Mouse (Mus musculus) CD4-positive naive resting alpha-beta T cell, adult 76 days (primary cell): ENCODE data around the gene Gm9736. TPM values are rescaled to one million over a fixed set of nuclear protein-coding genes. Genes with fewer than 3 reads are reported as not detected.

Experiments used
- total RNA-seq: library from RNA; stranded (reverse); gene quantifications from one replicate; pipeline ENCODE4 v1.2.4, GENCODE M21; 2023

Gm9736 gene
- not detected for total RNA-seq

DNA sequence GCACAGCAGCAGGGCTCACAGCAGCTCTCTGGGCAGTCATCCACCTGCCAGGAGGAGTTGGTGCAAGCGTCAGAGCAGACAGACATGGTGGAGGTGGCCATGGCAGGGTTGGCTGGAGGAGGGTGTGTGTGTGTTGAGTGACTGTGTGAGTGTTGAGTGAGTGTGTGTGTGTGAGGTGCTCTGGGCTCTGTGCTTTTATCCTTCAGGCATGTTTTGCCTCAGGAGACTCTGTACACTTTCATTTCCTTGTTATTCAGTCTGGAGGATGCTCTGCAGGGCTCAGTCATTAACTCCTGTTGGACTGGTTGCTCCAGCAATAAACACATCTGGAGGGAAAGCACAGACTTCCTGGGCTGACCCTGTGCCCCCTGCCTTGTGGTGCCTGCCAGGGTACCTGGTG lies at the start of gene Gm9736:
Gene Gm9736, minus strand, starts transcription at position 101 of the 400 bp plus-strand sequence.

GRCm38 (mm10) chr10:77798921-77799508 lies 47.9 kb upstream of the Gm9736 start, which contains the start of gene Gm19668:
TSS of gene Gm19668 (minus strand) at chr10:77799133.

GRCm38 (mm10) chr10:77794976-77795375 lies 43.8 kb upstream of the Gm9736 start, which contains the start of gene Gm9639:
TSS of gene Gm9639 (minus strand) at chr10:77795076.

DNA sequence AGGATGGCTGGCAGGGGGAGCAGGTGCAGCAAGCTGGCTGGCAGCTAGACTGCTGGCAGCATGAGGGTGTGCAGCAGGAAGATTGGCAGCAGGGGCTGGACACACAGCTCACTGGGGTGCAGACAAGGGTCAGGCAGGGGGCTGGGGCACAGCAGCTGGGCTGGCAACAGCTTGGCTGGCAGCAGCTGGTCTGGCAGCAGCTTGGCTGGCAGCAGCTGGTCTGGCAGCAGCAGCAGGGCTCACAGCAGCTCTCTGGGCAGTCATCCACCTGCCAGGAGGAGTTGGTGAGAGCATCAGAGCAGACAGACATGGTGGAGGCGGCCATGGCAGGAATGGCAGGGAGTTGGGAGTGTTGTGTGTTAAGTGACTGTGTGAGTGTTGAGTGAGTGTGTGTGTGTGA lies 36.7 kb upstream of the Gm9736 start, which contains the start of gene Gm7137:
Gene Gm7137, minus strand, starts transcription at position 325 of the 400 bp plus-strand sequence.

GRCm38 (mm10) chr10:77782442-77782841 lies 31.3 kb upstream of the Gm9736 start, which contains the start of gene Gm3250:
TSS of gene Gm3250 (minus strand) at chr10:77782542.

GRCm38 (mm10) chr10:77776844-77777243 lies 25.7 kb upstream of the Gm9736 start, which contains the start of gene Gm7138:
TSS of gene Gm7138 (minus strand) at chr10:77776944.

GRCm38 (mm10) chr10:77771225-77771624 lies 20.1 kb upstream of the Gm9736 start, which contains the start of gene Gm3238:
TSS of gene Gm3238 (minus strand) at chr10:77771325.

GRCm38 (mm10) chr10:77759582-77759981 lies 8.4 kb upstream of the Gm9736 start, which contains the start of gene Gm3233:
TSS of gene Gm3233 (minus strand) at chr10:77759682.

DNA sequence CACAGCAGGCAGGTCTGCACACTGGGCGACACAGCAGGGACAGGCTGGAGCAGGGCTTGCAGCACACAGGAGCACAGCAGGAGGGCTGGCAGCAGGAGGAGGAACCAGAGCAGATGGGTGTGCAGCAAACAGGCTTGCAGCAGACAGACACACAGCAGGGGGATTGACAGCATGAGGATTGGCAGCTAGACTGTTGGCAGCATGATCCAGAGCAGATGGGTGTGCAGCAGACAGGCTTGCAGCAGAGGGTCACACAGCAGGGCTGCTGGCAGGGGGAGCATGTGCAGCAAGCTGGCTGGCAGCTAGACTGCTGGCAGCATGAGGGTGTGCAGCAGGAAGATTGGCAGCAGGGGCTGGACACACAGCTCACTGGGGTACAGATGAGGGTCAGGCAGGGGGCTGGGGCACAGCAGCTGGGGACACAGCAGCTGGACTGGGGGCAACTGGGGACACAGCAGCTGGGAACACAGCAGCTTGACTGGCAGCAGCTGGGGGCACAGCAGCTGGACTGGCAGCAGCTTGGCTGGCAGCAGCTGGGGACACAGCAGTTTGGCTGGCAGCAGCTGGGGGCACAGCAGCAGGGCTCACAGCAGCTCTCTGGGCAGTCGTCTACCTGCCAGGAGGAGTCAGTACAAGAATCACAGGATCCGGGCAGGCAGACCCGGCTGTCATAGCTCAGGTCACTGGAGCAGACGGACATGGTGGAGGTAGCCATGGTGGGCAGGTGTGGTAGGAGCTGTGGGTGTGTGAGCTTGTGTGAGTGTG lies 9.0 kb downstream of the Gm9736 start, which contains the start of gene Gm18596:
Gene Gm18596, minus strand, starts transcription at position 715 of the 765 bp plus-strand sequence.

GRCm38 (mm10) chr10:77726186-77726585 lies 25.0 kb downstream of the Gm9736 start, which contains the start of gene Gm10100:
TSS of gene Gm10100 (plus strand) at chr10:77726486.

DNA sequence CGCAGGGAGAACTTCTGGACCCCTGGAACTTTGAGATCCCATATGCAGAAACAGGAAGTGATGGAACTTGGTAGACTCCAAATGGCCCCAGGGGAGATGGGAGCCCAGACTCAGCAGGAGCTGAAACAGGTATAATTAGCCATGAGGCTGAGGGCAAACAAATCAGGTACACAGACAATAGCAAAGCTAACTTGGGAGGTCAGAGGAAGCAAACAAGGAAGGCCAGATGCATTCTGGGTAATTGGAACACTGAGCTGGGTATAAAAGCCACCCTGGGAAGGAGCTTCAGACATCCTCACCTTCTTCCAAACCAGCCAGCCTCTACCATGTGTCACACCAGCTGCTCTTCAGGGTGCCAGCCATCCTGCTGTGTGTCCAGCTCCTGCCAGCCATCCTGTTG lies 30.9 kb downstream of the Gm9736 start, which contains the start of gene Krtap12-1:
Gene Krtap12-1, plus strand, starts transcription at position 301 of the 400 bp plus-strand sequence.

DNA sequence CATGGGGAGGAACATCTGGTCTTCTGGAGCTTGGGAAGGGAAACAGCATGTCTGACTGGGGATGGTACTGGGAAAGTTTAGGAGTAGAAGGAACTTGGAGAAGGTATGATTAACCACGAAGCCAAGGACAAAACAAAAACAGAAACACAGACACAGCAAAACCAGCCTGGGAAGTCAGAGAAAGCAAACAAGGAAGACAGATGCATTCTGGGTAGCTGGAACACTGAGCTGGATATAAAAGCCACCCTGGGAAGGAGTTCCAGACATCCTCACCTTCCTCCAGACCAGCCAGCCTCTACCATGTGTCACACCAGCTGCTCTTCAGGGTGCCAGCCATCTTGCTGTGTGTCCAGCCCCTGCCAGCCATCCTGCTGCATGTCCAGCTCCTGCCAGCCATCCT lies 35.6 kb downstream of the Gm9736 start, which contains the start of gene Gm10142:
Gene Gm10142, plus strand, starts transcription at position 301 of the 400 bp plus-strand sequence.

DNA sequence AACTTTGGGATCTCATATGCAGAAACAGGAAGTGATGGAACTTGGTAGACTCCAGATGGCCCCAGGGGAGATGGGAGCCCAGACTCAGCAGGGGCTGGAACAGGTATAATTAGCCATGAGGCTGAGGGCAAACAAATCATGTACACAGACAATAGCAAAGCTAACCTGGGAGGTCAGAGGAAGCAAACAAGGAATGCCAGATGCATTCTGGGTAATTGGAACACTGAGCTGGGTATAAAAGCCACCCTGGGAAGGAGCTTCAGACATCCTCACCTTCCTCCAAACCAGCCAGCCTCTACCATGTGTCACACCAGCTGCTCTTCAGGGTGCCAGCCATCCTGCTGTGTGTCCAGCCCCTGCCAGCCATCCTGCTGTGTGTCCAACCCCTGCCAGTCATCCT lies 40.0 kb downstream of the Gm9736 start, which contains the start of gene Gm10024:
Gene Gm10024, plus strand, starts transcription at position 301 of the 400 bp plus-strand sequence.

DNA sequence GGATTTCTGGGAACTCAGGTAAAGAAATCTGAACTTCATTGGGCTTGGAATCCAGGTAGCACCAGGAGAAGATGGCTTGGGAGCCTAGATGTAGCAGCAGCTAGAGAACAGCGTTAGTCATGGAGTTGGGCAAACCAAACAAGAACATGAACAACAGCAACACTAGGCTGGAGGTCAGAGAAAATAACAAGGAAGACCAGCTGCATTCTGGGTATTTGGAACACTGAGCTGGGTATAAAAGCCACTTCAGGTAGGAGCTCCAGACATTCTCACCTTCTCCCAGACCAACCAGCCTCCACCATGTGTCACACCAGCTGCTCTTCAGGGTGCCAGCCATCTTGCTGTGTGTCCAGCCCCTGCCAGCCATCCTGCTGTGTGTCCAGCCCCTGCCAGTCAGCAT lies 44.8 kb downstream of the Gm9736 start, which contains the start of gene Gm10272:
Gene Gm10272, plus strand, starts transcription at position 301 of the 400 bp plus-strand sequence.

Other genes with a start within 250 kb of the Gm9736 start
- gene Fam207a, start 235.6 kb downstream of the Gm9736 start, total RNA-seq, result 23.1 TPM
- 225 TPM for gene Itgb2, start 221.1 kb downstream of the Gm9736 start, total RNA-seq
- 100 TPM for gene Pttg1ip, start 169.6 kb downstream of the Gm9736 start, total RNA-seq
- 67.6 TPM for gene Sumo3, start 145.3 kb downstream of the Gm9736 start, total RNA-seq
- gene Gm49325, start 145.2 kb downstream of the Gm9736 start, total RNA-seq, result not detected
- gene Ube2g2, start 129.1 kb downstream of the Gm9736 start, total RNA-seq, result 34.7 TPM
- 0.64 TPM for gene Tspear, start 64.8 kb downstream of the Gm9736 start, total RNA-seq
- not detected for gene Gm19402, start 60.6 kb downstream of the Gm9736 start, total RNA-seq
- not detected for gene Gm9508, start 54.1 kb downstream of the Gm9736 start, total RNA-seq
- not detected for gene Gm10272, start 44.7 kb downstream of the Gm9736 start, total RNA-seq
- gene Gm10024, start 39.9 kb downstream of the Gm9736 start, total RNA-seq, result not detected
- gene Gm10142, start 35.5 kb downstream of the Gm9736 start, total RNA-seq, result not detected
- gene Krtap12-1, start 30.8 kb downstream of the Gm9736 start, total RNA-seq, result not detected
- not detected for gene Gm10100, start 24.9 kb downstream of the Gm9736 start, total RNA-seq
- gene Gm18596, start 8.7 kb downstream of the Gm9736 start, total RNA-seq, result not detected
- gene Gm3233, start 8.3 kb upstream of the Gm9736 start, total RNA-seq, result not detected
- not detected for gene Gm3238, start 20.0 kb upstream of the Gm9736 start, total RNA-seq
- gene Gm7138, start 25.6 kb upstream of the Gm9736 start, total RNA-seq, result not detected
- gene Gm3250, start 31.2 kb upstream of the Gm9736 start, total RNA-seq, result not detected
- gene Gm7137, start 36.8 kb upstream of the Gm9736 start, total RNA-seq, result not detected
- not detected for gene Gm9639, start 43.7 kb upstream of the Gm9736 start, total RNA-seq
- not detected for gene Gm19668, start 47.8 kb upstream of the Gm9736 start, total RNA-seq
- gene Gm9507, start 60.5 kb upstream of the Gm9736 start, total RNA-seq, result not detected
- gene Gm2696, start 63.3 kb upstream of the Gm9736 start, total RNA-seq, result not detected
- not detected for gene Krtap10-4, start 75.7 kb upstream of the Gm9736 start, total RNA-seq
- not detected for gene Krtap10-10, start 84.6 kb upstream of the Gm9736 start, total RNA-seq
- gene Gm36176, start 95.4 kb upstream of the Gm9736 start, total RNA-seq, result not detected
- gene Gm10318, start 101.5 kb upstream of the Gm9736 start, total RNA-seq, result not detected
- not detected for gene Gm3285, start 110.6 kb upstream of the Gm9736 start, total RNA-seq
- gene Lrrc3, start 151.2 kb upstream of the Gm9736 start, total RNA-seq, result not detected
- 4.7 TPM for gene Trpm2, start 219.2 kb upstream of the Gm9736 start, total RNA-seq
- 6.0 TPM for gene 1810043G02Rik, start 227.2 kb upstream of the Gm9736 start, total RNA-seq